Mouse (Mus musculus): ENCODE data around the gene Glipr2.

Glipr2 gene

GRCm38 (mm10) chr4:43970393-43971330 lies 13.5 kb downstream of the Glipr2 start:
- no peak for DNase-seq

GRCm38 (mm10) chr4:43971541-43972136 lies 14.4 kb downstream of the Glipr2 start:
- no peak for DNase-seq

GRCm38 (mm10) chr4:43972137-43972591 lies 15.0 kb downstream of the Glipr2 start:
- peak; percentile 81 for DNase-seq

GRCm38 (mm10) chr4:43973526-43973981 lies 16.4 kb downstream of the Glipr2 start:
- DNase-seq: no peak

- no peak for DNase-seq
These were observed 17.9 kb downstream of the Glipr2 start for GRCm38 (mm10) chr4:43974914-43975616.

- DNase-seq: no peak
These were observed 19.1 kb downstream of the Glipr2 start for GRCm38 (mm10) chr4:43976223-43976740.

- peak; percentile 59 for DNase-seq
These were observed 21.6 kb downstream of the Glipr2 start for GRCm38 (mm10) chr4:43978521-43979443.

GRCm38 (mm10) chr4:43979746-43980145 lies 22.5 kb downstream of the Glipr2 start:
- DNase-seq: no peak

- DNase-seq: no peak
These were observed 23.0 kb downstream of the Glipr2 start for GRCm38 (mm10) chr4:43980236-43980635.

GRCm38 (mm10) chr4:43980846-43981245 lies 23.6 kb downstream of the Glipr2 start:
- DNase-seq: no peak

- no peak for DNase-seq
These were observed 24.1 kb downstream of the Glipr2 start for GRCm38 (mm10) chr4:43981251-43981650.

GRCm38 (mm10) chr4:43982053-43982732 lies 25.0 kb downstream of the Glipr2 start:
- peak; percentile 96 for DNase-seq

- no peak for DNase-seq
These were observed 26.0 kb downstream of the Glipr2 start, which contains the start of gene Ccin for GRCm38 (mm10) chr4:43983181-43983580. TSS of gene Ccin (plus strand) at chr4:43983483.

- DNase-seq: no peak
These were observed 26.6 kb downstream of the Glipr2 start for GRCm38 (mm10) chr4:43983756-43984155.

GRCm38 (mm10) chr4:43984326-43984725 lies 27.1 kb downstream of the Glipr2 start:
- no peak for DNase-seq

GRCm38 (mm10) chr4:43988976-43989375 lies 31.8 kb downstream of the Glipr2 start:
- no peak for DNase-seq

GRCm38 (mm10) chr4:43993072-43993471 lies 35.9 kb downstream of the Glipr2 start:
- no peak for DNase-seq

GRCm38 (mm10) chr4:43994342-43994741 lies 37.1 kb downstream of the Glipr2 start:
- DNase-seq: no peak

GRCm38 (mm10) chr4:44003622-44004021 lies 46.4 kb downstream of the Glipr2 start:
- no peak for DNase-seq

- no peak for DNase-seq
These were observed 46.9 kb downstream of the Glipr2 start, which contains the start of gene Clta for GRCm38 (mm10) chr4:44004126-44004525. TSS of gene Clta (plus strand) at chr4:44004452.

Data from embryo, embryonic 11 days (tissue).